Mouse (Mus musculus) urinary bladder, postnatal 10 days (tissue): ENCODE measurements around the gene Rps6kl1.

ENCODE experiments used
- DNase-seq: peaks from one replicate; pipeline ENCODE4 v3.0.0; 2022; ENCODE audit warnings: low spot score

Rps6kl1 gene

DNA sequence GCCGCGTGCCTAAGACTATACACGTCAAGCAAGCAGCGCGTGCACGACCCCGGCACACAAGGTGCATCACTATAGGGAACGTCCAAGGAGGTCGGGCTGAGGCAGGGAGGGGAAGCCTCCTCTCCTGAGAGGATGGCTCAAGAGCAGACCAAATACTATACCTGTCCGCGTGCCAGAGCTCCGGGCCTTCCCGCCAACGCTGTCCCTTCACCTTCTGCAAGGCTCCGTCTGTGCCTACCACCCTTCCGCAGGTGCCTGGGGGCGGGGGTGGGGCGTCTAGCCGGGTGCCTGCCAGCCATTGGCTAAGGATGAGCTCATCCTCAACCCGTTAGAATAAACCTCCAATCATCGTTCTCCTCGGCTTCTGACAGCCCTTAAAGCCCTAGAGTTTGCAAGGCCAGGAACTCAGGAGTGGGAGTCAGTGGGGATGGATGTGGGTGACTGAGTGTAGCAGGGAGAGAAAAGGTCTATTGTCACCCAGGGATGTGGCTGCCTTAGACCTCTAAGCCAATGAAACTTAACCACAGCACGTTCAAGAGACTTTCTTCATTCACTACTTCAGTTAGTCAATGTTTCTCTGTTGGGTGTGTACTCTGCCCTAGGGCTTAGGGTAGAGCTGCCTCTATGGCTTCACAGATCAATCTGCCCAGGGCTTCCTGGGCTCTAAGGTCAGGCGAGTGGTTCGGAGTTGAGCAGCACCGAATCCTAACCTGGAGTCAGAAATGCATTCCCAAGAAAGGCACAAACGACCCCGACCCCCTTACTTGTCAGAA is at the start of gene Rps6kl1:
Rps6kl1 (minus strand) TSS at position 263 of the 773 bp plus-strand sequence.
- DNase-seq, result no peak

DNA sequence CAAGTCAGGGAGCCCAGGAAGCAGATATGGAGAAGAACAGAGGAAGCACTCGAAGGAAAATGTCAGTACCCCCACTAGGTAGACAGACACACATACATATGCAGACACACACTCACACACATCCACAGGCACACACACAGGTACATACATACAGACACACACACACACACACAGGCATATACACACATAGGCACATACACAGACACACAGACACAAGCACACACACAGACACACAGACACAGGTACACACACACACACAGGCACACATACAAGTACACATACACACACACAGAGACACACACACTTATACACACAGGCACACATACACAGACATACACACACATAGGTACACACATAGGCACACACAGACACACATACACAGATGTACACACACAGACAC is 48.9 kb upstream of the Rps6kl1 start:
- no peak for DNase-seq

DNA sequence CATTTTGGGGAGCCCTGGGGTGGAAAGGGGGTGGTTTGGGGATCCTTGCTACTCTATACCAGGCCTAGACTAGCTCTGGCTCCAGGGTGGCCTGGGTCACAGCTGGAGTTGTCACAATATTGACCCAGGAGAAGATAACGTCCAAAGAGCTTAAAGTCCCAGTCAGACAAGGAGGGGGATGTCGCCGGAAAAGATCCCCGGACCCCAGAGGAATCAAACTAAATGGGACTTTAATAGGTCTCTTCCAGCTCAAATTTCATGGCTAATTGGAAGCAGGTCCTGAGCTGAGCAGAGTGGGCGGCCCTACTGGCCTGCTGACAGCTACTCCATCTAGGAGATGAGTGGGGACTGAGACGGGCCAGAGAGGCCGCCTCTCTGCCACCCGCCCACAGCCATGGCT is 46.9 kb upstream of the Rps6kl1 start:
- DNase-seq, result no peak

DNA sequence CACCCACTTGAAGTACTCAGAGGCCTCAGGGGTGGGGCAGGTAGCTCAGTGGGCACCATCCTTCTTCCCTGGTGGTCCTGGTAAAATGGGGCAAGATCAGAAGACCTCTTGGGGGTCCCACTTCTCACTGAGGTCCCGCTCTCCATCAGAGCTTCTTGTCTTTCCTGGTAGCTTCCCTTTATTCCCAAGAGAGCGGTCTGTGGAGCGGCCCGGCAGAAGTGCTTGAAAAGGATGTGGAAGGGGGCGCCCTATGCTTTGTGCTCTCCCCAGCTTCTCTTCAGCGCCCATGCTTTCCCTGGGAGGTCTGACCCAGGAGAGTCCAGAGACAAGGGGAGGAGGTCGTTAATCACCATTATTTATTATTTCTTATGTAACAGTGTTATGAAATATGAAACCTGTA is 46.3 kb upstream of the Rps6kl1 start:
- no peak for DNase-seq

DNA sequence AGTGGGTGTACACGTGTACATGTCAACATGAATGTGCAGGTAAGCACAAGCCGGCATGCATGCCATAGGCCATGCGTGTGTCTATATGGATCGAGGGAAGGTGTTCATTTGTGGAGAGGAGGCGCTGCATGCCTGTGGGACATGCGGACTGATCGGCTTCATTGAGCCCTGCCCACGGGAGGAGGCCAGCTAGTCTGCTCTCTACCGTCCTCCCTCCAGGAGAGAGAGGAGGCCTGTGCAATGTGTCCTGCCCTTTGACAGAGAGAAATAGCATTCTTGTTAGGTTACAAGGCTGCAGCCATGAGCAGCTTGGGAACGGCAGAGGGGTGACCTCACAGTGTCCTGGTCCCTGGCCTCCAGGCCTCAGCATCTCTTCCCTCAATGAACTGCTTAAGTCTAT is 45.1 kb upstream of the Rps6kl1 start:
- no peak for DNase-seq

DNA sequence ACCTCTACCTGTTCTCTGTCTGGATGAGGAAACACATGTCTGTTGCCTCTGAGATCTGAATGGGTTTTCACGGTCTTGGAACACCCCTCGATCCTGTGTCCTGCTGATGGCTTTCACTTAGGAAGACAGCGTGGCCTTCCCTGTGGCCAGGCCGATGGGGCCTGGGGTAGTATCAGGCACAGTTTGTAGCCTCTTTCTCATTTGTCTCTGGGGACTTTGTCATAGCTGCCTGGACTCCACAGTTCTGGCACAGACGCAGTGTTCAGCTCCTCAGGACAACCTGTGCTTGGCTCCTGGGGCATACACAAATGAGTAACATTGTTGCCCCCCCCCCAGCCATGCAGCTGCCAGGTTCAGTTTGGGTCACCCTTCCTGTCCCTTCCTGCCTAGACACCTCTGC is 44.0 kb upstream of the Rps6kl1 start:
- no peak for DNase-seq

DNA sequence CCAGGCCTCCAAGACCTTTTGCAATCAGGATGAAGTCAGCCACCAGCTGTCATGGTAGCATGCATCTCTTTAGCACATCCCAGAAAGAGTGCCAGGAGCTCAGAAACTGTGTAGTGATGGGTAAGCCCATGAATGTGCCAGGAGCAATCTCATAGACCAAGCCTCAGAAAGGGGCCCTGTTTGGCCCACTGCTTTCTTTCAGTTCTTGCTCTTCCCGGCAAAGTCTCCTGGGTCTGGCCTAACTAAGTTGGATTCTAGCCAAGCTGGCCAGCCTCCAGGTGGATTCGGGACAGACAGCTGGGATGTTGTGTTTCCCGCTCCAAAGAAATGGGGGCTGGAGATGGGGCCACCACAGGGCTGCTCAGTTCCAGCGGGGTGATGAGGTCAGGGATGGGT is 43.6 kb upstream of the Rps6kl1 start:
- DNase-seq, result no peak

DNA sequence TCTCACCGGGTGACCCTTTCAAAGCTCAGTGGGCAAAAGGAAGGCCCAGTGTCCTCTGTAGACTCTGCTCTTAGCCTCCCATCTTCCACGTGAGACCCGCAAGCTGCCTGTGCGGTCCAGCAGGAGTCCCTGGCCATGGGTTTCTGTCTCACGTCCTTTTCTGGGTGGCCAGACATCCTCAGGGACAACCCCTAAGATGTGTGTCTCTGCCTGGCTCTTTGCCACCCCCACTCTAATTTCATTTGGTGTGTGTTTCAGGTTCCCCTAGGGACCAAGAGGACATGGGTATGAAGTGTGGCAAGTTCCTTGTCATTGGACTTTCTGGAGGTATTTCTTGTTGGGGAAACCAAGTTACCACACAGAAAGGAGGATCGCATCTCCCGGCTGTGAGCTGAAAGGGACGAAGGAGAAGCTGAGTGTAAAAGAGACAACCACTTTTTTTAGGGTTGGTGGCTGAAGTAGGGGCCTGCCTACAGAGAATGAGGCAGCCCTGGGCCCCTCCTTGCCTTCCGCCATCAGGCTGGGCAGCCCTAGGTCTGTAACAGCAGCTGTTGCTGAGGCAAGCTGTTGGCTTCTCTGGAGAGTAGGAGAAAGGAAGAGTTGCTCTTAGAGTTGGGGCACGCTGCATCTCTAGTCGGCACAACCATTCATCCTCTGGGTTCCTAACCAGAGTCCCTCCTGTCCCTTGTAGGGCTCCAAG is 43.0 kb upstream of the Rps6kl1 start:
- DNase-seq, result no peak

DNA sequence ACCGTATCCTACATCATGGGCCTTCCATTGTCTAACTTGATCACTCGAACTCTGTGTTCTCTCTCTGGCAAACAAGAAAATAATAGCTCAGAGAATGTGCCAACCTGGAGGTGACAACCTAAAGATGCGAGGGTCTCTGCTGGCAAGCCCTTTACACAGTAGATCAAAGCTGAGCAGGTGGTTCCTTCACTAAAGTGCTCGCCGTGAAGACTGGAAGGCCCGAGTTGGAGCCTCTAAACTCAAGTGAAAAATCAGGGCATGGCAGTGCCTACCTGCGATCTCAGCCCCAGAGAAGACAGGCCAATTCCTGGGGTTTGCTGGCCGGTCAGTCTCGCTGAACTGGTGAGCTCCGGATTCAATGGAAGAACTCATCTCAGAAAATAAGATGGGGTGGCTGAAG is 42.1 kb upstream of the Rps6kl1 start:
- DNase-seq, result no peak

DNA sequence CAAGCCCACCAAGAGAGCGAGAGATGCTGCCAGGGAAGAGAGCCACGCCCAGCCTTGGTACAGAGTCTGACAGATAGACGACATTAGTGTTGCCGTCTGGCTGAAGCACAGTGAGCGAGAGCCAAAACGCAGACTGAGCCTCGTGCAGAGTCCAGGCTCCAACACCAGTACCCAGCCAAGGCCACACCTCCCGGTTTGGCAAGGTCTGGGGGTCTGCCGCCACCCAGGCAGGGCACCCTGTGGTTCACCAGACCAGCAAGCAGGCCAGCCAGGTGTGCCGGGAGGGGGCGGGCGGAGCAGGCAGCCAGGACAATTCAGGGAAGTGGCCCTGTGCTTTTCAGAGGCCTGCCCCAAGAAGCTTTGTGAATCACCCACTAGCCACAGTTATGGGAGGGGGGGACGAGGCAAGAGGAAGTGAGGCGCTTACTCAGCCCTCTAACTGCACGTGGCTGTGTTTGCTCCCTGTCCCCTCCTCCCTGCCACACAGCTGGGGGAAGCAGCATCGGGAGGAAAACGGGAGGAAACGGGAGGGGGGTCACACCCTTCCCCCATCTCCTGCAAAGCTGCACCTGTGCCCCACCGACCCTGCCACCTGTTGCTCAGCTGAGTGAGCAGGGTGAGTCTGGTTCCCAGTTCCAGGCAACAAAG is 41.5 kb upstream of the Rps6kl1 start:
- no peak for DNase-seq

DNA sequence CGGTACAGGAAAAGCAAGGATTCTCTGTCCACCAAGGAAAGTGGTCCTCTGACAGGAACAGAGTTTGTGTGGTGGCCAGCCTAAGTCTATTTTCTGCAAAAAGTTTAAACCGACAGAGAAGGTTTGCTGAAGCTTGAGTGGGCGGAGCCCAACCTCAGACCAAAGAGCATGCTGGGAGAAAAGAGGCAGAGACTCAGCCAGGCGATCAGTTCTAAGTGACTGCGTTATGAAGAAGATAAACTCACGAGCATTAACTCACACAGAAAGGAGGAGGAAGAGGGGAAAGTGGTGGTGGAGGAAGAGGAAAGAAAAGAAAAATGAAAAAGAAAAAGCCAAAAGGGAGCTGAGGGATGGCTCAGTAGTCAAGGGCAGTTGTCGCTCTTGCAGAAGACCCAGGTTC is 39.2 kb upstream of the Rps6kl1 start:
- DNase-seq, result no peak

DNA sequence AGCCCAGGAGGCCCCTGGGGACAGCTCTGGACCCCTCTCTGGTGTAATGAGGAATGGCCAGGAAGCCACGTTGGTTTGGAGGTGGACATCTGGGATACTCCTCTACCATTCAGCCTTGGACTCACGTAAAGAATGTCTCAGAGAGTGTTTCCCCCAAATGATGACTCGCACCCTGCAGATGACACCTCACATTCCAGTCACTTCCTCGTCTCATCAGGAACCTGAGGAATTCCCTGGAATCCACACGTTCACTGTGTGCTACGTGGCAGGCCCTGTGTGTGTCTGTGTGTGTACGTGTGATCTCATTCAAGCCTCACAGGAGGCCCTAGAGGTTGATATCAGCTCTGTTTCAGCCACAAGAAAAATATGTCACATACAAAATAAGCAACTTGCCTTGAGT is 35.3 kb upstream of the Rps6kl1 start:
- DNase-seq, result no peak

DNA sequence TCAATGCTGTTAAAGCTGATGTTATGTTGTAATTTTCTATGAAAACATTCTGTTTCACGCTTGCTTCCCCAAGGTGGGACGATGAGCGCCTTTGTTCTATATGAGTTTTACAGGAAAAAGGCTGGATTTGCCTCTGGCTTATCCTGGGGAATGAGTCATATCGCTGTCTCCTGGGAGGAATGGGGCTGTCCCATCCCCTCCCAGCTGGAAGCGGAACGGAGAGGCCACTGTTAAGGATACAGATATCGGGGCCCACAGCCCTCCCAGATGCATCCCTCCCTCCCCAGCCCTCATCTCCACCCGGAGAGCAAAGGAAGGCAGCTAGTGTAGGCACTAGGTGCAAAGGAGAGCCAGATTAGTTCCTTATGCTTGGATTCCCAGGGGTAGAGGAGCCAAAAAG is 34.7 kb upstream of the Rps6kl1 start:
- no peak for DNase-seq

DNA sequence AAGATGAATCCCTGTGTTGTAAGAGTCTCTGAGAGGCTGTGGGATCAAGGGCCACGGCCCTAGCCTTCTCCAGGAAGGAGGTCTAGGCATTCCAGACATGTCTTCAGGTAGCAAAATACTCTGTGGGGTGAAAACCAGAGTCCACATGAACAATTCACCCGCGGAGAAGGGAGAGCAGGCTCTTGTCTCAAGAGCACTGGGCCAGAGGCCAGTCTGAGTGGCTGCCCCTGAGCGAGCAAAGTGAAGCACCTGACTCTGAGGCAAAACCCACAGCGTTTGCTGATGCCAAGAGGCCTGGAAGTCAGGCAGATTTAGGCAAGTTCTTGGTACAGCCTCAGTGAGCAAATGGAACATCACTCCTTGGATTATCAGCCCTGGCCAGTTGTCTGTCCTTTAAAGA is 33.1 kb upstream of the Rps6kl1 start:
- no peak for DNase-seq

DNA sequence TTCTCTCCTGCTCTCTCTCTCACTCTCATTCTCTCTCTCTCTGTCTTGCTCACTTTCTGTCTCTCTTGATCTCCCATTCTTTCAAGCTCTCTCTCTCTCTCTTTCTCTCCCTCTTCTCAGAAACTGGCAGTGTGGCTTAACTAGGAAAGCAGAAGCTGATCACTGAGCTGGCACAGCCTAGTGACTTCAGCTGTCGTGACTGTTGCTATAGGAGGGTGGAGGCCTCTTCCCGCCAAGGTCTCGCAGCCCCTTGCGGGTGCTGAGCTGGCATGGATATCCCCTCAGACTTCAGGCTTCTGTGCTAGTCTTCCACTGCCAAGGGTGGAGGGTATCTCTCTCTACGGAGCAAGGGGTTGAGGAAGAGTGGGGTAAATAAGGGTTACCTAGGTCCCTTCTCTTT is 31.8 kb upstream of the Rps6kl1 start:
- no peak for DNase-seq

DNA sequence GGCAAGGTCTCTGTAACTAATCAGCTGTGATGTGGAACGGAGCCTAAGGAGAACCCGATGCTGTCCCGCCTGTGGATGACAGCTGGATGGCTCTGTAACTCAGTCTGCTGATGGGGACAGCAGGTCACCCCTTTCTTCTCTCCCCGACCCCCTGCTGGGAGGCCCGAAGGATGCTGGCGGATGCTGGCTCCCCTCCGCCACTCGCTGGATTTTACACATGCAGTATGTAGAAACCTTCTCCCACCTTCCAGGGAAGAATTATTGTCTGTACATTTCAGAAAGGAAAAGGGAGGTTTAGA is 31.2 kb upstream of the Rps6kl1 start:
- DNase-seq, result no peak

DNA sequence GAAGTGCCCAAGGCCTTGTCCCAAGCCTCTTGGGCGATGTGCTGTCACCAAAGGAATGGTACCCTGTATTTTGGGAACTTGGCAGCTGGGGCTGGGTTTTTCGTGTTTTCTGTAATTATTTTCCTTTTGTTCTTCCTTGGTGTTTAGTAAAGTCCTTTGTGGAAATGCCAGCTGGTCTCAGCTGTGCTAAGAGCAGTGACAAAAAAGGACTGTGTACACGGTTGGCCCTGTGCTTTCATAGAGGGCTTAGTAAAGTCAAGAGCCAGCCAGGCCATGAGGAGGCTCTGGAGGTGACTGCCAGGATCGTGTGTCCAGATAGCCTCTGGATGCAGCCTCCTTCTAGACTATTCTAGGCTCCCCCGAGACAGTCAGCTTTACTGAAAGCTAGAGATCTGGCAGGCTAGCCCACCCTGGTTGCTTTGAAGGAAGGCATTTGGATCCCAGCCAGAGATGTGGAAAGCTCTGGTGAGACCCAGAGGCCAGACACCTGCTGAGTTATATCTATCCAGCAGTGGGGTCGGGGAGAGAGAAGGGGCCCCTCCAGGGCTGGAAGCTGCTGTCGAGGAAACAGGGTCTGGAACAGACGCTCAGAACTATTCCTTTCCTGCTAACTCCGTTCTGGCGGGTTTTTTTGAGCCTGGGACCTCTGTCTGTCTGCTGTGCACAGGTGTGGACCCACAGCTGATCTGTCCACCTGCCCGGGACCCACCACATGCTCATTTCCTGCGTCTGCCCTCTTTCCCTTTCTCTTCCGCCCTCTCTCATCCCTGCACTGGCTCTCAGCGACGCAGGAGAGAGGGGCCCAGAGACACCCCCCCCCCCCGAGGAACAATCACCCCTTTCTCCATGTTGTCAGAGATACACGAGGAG is 30.6 kb upstream of the Rps6kl1 start:
- no peak for DNase-seq

DNA sequence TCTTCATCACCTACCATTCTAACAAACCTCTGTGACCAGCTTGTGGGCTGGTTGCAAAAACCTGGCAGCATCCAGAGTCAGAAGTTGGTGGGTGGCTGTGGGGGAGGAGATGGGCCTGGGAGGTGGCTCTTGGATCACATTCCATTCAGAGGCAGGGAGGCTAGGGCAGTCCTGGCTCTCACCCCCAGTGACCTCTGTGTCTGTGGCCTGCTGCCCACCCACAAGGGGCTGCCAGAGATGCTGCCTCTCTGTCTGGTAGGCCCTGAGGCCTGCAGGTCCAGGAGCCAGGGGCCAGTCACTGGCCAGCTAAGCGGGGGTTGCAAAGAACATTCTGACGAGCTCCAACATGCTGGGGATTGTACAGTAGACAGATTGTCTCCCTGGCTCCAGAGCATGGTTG is 27.2 kb upstream of the Rps6kl1 start:
- DNase-seq, result no peak

DNA sequence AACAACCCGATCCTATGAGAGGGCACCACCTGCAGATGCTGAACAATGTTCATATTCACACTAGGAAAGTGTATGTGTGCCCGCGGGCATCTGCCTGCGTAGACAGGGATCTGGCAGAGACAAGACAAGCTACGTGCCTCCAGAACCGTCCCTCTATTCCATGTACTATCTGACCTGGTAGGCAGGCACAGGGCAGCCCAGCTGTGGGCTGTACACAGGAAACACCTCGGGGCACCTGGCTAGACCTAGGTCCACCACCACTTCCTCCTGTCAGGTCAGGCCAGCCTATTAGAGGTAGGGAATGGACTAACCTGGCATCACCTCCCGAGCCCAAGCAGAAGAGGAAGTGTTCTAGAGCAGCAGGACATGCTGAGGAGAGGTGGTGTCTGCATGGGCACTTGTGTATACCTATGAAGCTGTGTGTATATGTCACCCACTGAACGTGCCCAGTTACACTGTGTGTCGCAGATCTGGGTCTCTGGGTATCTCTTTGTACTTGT is 26.7 kb upstream of the Rps6kl1 start, which contains the start of gene Pgf:
Pgf (minus strand) TSS at position 51 of the 500 bp plus-strand sequence.
- DNase-seq, result no peak

DNA sequence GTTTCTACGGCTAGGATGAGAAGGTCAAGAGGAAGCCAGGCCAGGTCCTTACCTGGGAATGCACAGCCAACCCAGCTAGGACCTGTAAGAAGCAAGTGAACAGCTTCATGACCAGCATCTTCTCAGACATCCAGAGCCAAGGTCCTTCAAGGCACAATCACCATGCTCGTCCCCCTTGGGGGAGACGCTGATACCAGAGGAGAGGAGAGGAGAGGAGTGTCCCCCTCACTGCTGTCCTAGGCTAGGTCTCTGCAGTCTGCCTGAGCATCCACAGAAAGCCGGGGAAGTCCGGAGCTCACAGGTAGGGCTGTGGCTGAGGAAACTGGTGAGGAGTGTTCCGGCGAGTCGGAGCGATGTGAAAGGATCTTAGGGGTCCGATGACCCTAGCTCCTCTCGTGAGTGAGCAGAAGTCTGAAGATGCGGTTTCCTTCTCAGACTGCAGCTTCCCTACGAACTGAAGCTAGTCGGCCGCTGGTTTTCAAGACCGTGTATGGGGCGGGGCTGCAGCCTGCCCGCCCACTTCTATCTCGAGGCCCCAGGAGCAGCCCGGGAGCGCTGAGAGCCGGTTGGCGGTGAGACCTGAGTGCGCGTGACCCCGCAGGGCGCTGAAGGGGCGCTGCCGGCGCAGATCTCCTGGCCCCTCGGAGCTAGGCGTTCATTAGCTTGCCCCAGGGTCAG is 25.9 kb upstream of the Rps6kl1 start:
- no peak for DNase-seq

DNA sequence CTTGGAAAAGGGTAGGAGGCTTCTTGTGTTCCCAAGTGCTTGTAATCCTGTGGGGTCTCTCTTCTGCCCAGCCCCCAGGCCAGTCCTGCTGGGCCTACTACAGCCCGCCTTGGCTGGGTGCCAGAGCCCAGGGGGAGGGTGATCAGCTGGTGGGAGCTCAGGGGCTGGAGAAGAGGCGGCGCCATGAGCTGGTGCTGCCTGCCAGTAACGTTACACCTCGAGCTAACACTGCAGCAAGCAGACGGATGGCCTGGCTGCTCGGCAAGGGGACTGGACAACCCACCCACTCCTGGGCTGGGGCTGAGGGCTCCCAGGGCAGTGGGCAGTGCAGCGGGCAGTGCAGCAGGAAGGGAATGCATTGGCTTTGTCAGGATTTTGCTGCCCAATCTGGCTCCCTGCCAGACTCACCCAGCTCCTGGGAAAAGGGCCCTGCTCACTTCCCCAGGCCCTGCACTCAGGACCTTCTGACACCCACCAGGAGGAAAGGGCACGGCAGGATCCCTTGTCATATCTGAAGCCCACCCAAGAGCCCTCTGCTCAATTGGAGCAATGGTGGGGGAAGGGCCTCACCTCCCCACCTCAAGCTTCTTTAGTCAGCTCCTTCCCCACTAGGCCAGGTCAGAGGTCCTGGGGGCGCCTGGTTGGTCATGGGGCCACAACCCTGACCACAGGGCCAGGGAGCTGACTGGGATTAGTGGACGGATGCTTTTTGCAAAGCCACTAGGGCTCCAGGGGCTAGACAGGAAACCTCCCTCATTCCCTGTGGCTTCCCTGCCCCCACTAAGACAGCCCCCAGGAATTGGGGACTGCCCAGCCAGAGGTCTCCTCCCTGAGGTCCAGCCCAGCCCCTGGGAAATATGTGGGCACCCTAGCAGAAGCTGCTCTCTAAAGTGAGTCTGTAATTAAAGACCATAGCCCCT is 25.1 kb upstream of the Rps6kl1 start:
- DNase-seq, result no peak
